Mouse (Mus musculus) liver, adult (tissue): ENCODE results near the gene Srsf11.

Source experiments
- GATA4 ChIP-seq: IDR thresholded peaks from 2 replicates; pipeline ENCODE4 v1.6.1; 2014; ENCODE audit warnings: mild to moderate bottlenecking, low read length; ENCODE audit not compliant: insufficient replicate concordance

The Srsf11 gene

DNA sequence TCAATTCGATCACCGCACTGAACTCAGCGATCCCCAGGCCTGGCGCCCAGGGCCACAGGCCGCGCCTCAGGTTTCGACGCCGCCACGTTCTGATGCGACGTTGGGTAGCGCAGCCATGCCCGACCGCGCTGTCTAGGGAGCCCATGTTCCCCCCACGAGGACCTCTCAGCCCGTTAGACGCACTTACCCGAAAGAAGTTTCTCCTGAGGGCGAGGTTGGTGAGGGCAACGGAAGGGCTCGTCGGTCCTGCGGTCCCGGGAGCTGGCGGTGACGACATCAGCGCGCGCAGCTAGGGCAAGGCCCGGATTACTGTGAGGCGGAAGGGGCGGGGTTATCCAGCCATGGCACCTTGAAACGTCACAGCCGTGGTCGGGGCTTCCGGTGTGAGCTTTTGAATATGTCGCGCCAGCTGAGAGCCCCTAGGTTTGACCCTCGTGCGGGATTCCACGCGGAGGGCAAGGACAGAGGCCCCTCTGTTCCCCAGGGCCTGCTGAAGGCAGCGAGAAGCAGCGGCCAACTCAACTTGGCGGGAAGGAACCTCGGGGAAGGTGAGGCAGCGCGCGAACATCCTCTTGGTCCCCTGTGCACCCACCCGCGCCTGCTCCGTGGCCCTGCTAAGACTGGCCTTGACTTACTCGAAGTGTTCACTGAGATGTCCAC lies at the start of gene Srsf11, which contains the start of gene Lrrc40:
Gene Srsf11 (minus strand): TSS at position 311 of the 660 bp plus-strand sequence.
Gene Lrrc40 (plus strand): TSS at position 334 of the 660 bp plus-strand sequence.
- no peak for TF ChIP-seq GATA4

GRCm38 (mm10) chr3:158077828-158078227 lies 41.4 kb upstream of the Srsf11 start:
- TF ChIP-seq GATA4: no peak

DNA sequence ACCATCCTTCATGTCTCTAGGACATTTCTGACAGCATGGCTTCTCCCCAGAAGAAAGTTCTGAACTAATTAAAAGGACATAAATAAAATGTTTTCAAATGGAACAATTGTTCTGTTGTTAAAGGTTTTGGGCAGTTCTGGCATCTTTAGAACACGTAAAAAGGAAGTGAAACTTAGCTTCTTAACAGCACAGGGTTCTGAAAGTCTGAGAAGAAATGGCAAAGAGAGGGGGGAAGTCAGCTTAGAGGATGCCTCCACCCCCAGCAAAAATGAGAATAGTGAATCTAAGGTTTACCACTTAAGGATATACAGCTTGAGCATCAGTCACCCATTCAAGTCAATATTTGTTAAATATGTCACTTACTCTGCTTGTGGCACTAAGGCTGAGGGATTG lies 40.9 kb upstream of the Srsf11 start:
- no peak for TF ChIP-seq GATA4

- no peak for TF ChIP-seq GATA4
These were observed 40.4 kb upstream of the Srsf11 start for GRCm38 (mm10) chr3:158076685-158077379.

DNA sequence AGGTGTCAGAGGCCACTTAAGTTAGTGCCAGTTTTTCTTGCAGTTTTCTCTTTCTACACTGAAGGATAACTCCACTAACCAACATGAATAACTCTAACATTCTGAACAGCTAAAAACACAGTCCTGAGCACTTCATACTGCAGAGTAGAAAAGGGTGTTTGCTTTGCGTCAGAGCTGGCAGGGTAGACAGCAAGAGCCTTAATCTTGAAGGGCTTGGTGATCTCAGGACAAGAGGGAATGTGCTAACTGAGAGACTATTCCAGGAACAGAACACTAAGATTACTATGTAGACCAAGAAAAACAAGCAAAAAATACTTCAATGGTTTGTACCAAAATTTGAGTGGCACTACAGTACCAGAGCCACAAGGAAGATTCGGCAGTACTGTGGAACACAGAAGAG lies 38.6 kb upstream of the Srsf11 start:
- no peak for TF ChIP-seq GATA4

GRCm38 (mm10) chr3:158068613-158069263 lies 32.3 kb upstream of the Srsf11 start:
- no peak for TF ChIP-seq GATA4

- no peak for TF ChIP-seq GATA4
These were observed 31.5 kb upstream of the Srsf11 start for GRCm38 (mm10) chr3:158067916-158068315.

- TF ChIP-seq GATA4: no peak
These were observed 28.8 kb upstream of the Srsf11 start for GRCm38 (mm10) chr3:158065256-158065655.

DNA sequence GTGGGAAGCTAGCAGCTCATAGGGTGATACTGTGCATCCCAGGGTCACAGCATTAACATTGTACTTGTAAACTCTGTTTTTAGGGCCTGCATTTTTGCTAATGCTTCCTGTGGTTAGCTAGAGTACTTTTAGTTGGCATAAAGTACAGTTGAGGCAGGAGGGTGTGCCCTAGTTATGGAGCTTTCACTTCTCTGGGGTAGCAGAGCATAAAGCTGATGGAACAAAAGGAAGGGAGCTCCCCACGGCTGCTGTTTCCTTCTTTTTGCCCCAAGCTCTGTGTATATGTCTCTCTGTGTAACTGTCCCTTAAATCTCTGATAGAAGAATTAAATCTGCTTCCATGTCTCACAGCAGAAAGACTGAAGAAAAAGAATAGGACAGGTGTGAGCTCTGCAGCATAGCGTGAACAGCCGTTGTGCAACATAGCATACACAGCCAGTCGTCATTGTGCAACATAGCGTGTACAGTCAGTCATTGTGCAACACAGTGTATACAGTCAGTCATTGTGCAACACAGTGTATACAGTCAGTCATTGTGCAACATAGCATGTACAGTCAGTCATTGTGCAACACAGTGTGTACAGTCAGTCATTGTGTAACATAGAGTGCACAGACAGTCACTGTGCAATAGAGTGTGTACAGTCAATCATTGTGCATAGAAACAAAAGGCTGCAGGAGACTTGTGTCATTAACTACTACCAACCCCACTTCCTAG lies 25.5 kb upstream of the Srsf11 start:
- TF ChIP-seq GATA4: no peak

GRCm38 (mm10) chr3:158060621-158061291 lies 24.3 kb upstream of the Srsf11 start:
- TF ChIP-seq GATA4: no peak

- TF ChIP-seq GATA4: no peak
These were observed 13.1 kb upstream of the Srsf11 start for GRCm38 (mm10) chr3:158049508-158049907.

DNA sequence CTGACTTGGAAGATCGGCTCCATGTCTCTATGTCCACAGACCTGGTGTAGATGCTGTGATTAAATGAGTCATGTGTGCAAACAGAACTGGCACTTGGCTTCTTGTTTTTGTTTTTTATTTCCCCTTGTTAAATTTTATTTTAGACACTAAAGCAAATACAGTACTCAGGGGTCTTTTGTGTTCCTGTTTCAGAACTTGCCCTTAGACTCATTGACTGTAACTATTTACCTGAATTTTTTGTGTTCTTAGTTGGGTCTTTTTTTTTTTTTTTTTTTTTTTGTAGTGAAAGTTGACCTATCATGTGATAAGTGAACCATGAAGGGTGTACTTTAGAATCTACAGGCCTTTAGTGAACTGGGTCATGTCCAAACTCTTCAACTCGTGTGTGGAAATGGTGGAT lies 4.3 kb upstream of the Srsf11 start:
- TF ChIP-seq GATA4: no peak

GRCm38 (mm10) chr3:158038106-158038505 lies 1.7 kb upstream of the Srsf11 start:
- no peak for TF ChIP-seq GATA4

DNA sequence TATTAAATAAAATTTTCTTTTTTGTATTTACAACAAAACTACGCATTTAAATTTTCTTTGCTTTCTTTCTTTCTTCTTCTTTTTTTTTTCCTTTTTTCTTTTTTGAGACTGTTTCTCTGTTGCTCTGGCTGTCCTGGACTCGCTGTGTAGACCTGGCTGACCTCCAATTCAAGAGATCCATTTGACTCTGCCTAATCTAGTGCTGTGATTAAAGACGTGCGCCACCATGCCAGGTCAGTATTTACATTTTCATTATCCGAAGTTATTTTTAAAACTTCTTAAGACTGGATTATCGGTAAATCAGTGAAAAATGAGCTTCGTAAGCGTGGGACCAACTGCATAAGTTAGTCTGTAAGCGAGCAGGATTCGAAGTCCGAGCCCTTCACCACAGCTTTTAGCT lies 573 bp downstream of the Srsf11 start:
- TF ChIP-seq GATA4: no peak

GRCm38 (mm10) chr3:158032106-158032505 lies 4.3 kb downstream of the Srsf11 start:
- no peak for TF ChIP-seq GATA4
